Mouse (Mus musculus): ENCODE measurements at regions not wholly inside any gene's neighbourhood (a gene's known extent, or its start where the extent isn't known, plus 50 kb on each side); places are given as distances from the start of the nearest gene placed in this dataset.

DNA sequence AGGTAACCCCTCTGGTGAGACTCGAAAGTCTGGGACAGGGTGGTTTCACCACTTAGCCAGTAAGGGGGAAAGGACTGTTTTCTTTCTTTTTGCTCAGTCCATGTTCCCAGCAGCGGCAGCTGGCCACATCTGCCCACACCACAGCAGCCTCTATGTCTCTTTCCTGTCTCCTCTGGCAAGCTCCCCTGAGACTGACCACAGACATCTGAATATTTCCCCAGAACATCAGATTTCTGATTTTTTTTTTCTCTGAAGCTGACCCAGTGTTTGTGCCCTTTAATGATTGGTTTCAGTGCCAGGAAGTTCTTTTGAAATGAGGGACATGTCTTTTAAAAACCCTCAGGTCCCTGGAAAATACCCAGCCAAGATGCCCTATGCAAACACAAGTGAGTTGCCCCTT, 101.7 kb upstream of the Syt6 start:
- WGBS = 41% methylated on average over 2 of the region's 2 CpGs
- peak; percentile 93 for ATAC-seq (ENCODE audit: low read depth)
- H3K4me2 ChIP-seq (ENCODE audit: low read depth, low read length) = no peak overlapping the region

DNA sequence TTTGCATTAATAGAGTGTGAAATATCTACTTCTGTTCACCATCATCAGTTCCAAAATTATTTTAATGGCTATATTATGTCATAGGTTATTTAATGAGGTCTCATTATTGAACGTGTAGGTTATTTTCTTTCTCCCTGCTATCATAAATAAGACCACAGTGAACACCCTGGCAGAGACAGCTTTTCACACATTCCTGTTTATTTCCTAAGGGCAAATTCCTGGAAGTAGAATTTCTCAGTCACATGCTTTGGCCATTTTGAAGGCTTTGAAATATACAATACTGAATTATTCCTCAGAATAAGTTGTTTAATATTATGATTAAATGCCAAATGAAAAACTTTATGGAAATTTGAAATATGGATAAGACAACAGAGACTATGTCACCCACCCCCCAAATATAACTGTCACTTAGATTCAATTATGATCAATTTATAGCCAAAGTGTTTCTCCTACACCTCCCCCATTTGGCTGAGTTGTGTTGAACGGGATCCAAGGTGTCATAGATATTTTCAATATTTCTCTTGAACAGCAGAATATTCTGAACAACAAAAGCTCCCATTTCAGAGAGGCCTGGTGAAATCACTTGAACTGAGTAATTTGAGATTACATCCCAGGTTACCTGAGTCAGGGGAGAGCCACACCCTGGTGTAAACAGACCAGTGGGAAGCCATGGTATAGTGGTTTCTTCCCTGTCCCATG, 95.0 kb upstream of the Syt6 start:
- H3K27ac ChIP-seq (ENCODE audit: low read length) = peak overlapping the region; percentile 81

More for the DNA sequence above, 101.7 kb upstream of the Syt6 start:
- Histone ChIP-seq H3K4me1 (replicated peaks; ENCODE audit: control insufficient read depth, insufficient read depth, low read length) (peaks cover 5% of the 10 kb centered on the region; the same call in 1 of the 2 replicates), H3K9me3 (ENCODE audit: control insufficient read depth, low read length) (no peaks in the 10 kb centered on the region), H3K4me3 (ENCODE audit: low read length) (no peak overlapping the region), H3K36me3 (ENCODE audit: control insufficient read depth, insufficient read depth, low read length) (no peaks in the 10 kb centered on the region), H3K27ac (ENCODE audit: low read length) (peak overlapping the region; percentile 92), H3K27me3 (ENCODE audit: control insufficient read depth, insufficient read depth, low read depth, low read length) (no peaks in the 10 kb centered on the region), H3K9ac (ENCODE audit: low read length) (no peak overlapping the region)

DNA sequence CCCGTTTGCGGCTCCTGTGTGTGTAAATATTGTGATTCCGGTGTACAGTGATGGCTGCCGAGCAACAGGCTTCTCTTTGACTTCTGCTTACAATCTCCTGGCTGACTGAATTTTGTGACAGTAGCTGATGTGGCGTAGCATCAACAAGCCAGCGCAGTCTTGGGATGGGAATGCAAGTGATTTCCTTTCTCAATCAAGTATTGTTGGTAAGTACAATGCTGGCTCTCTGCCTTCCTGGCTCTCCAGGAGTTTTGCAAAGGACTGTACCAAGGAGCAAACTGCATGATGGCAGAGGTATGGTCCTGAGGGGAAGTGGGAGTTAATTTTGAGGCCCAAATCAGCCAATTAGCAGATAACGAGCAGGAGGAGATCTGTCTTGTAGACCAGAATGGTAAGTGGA, 94.4 kb upstream of the Syt6 start:
- Histone ChIP-seq H3K9me3 (ENCODE audit: control insufficient read depth, low read length) (no peaks in the 10 kb centered on the region), H3K27ac (ENCODE audit: low read length) (peak overlapping the region; percentile 81), H3K4me1 (replicated peaks; ENCODE audit: control insufficient read depth, insufficient read depth, low read length) (peaks cover 2% of the 10 kb centered on the region), H3K27me3 (ENCODE audit: control insufficient read depth, insufficient read depth, low read depth, low read length) (no peaks in the 10 kb centered on the region), H3K36me3 (ENCODE audit: control insufficient read depth, insufficient read depth, low read length) (no peaks in the 10 kb centered on the region), H3K4me2 (ENCODE audit: low read depth, low read length) (no peak overlapping the region), H3K4me3 (ENCODE audit: low read length) (no peak overlapping the region), H3K9ac (ENCODE audit: low read length) (no peak overlapping the region)
- 48% methylated on average over 7 of the region's 7 CpGs for WGBS
- ATAC-seq (ENCODE audit: low read depth) = 0 out of 2 replicates have a peak, but pooled peaks have one; percentile 11

More for the DNA sequence above, 95.0 kb upstream of the Syt6 start:
- Histone ChIP-seq H3K36me3 (ENCODE audit: control insufficient read depth, insufficient read depth, low read length) (no peaks in the 10 kb centered on the region), H3K9ac (ENCODE audit: low read length) (no peak overlapping the region), H3K27me3 (ENCODE audit: control insufficient read depth, insufficient read depth, low read depth, low read length) (no peaks in the 10 kb centered on the region), H3K4me1 (replicated peaks; ENCODE audit: control insufficient read depth, insufficient read depth, low read length) (peaks cover 2% of the 10 kb centered on the region), H3K9me3 (ENCODE audit: control insufficient read depth, low read length) (no peaks in the 10 kb centered on the region), H3K4me3 (ENCODE audit: low read length) (no peak overlapping the region), H3K4me2 (ENCODE audit: low read depth, low read length) (no peak overlapping the region)
- peak; percentile 67; the same call in 1 of the 2 replicates for ATAC-seq (ENCODE audit: low read depth)
- WGBS = 32% methylated on average over 2 of the region's 2 CpGs

DNA sequence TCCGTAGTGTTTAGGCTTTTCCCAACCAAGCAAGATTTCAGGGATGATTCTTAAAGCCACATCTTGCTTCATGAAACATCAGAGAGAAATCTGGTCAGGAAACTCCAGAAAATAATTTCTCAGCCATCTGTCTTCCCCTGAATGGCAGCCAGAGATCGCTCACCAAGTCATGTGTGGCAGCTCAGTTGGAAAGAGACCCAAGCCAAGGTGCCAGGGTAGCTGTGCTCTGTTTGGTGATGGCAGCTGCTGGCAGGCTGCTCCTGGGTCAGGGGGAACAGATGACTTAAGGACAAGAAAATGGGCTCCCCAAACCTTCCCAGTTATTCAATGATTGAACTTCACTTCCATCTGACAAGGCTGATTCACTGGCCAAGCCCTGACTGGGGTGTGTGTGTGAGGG, 91.7 kb upstream of the Syt6 start:
- H3K4me2 ChIP-seq (ENCODE audit: low read depth, low read length) = no peak overlapping the region
- no peak for ATAC-seq (ENCODE audit: low read depth)
- H3K4me1 ChIP-seq (replicated peaks; ENCODE audit: control insufficient read depth, insufficient read depth, low read length) = peaks cover 2% of the 10 kb centered on the region
- WGBS = 88% methylated on average over 2 of the region's 2 CpGs
- no peak overlapping the region for H3K27ac ChIP-seq (ENCODE audit: low read length)
- no peak overlapping the region for H3K4me3 ChIP-seq (ENCODE audit: low read length)
- no peak overlapping the region for H3K9ac ChIP-seq (ENCODE audit: low read length)
- no peaks in the 10 kb centered on the region for H3K27me3 ChIP-seq (ENCODE audit: control insufficient read depth, insufficient read depth, low read depth, low read length)
- no peaks in the 10 kb centered on the region for H3K36me3 ChIP-seq (ENCODE audit: control insufficient read depth, insufficient read depth, low read length)
- no peaks in the 10 kb centered on the region for H3K9me3 ChIP-seq (ENCODE audit: control insufficient read depth, low read length)

DNA sequence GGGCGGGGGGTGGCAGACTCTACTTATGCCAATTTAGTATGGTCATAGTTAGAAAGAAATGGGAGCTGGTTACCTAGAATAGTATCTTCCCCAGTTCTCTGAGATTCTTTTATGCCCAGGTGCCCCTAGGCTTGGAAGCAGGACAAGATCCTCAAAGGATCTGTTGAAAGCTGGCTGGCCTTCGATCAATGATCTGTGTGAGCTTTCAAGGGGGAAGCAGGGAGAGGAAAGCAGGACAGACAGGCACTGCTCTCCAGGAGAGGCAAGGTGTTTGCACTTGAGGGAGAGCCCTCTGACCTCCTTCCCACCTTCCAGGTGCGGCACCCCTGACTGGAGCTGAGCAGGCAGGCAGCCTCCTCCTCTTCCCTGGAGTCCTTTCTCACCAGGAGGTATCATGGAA, 91.3 kb upstream of the Syt6 start:
- Histone ChIP-seq H3K4me3 (ENCODE audit: low read length) (no peak overlapping the region), H3K9me3 (ENCODE audit: control insufficient read depth, low read length) (no peaks in the 10 kb centered on the region), H3K27ac (ENCODE audit: low read length) (no peak overlapping the region), H3K4me2 (ENCODE audit: low read depth, low read length) (no peak overlapping the region), H3K9ac (ENCODE audit: low read length) (no peak overlapping the region), H3K36me3 (ENCODE audit: control insufficient read depth, insufficient read depth, low read length) (no peaks in the 10 kb centered on the region), H3K4me1 (replicated peaks; ENCODE audit: control insufficient read depth, insufficient read depth, low read length) (peaks cover 2% of the 10 kb centered on the region), H3K27me3 (ENCODE audit: control insufficient read depth, insufficient read depth, low read depth, low read length) (no peaks in the 10 kb centered on the region)
- WGBS = 56% methylated on average over 3 of the region's 3 CpGs
- no peak for ATAC-seq (ENCODE audit: low read depth)

DNA sequence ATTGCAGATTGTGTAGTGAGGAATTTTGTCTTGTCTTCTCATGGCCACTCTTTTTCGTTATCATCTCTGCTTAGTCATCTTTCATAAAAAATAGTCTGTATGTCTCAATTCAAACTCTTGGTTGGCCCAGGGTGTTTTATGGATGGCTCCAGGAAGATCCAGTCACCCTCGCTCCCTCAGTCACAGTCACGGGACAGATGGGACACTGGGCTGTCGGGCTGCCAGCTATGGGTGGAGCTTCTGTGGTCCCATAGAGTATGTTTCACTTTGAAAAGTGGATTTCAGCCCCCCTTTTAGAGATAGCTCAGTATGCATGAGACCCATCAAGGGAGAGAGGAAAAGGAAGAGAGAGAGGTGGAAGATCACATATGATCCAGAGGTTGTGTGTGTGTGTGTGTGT, 85.2 kb upstream of the Syt6 start:
- H3K27ac ChIP-seq (ENCODE audit: low read length) = no peak overlapping the region
- H3K27me3 ChIP-seq (ENCODE audit: control insufficient read depth, insufficient read depth, low read depth, low read length) = no peaks in the 10 kb centered on the region
- no peaks in the 10 kb centered on the region for H3K9me3 ChIP-seq (ENCODE audit: control insufficient read depth, low read length)
- H3K9ac ChIP-seq (ENCODE audit: low read length) = no peak overlapping the region
- 53% methylated on average over 4 of the region's 4 CpGs for WGBS
- H3K4me2 ChIP-seq (ENCODE audit: low read depth, low read length) = no peak overlapping the region
- H3K4me1 ChIP-seq (replicated peaks; ENCODE audit: control insufficient read depth, insufficient read depth, low read length) = no peaks in the 10 kb centered on the region
- no peaks in the 10 kb centered on the region for H3K36me3 ChIP-seq (ENCODE audit: control insufficient read depth, insufficient read depth, low read length)
- H3K4me3 ChIP-seq (ENCODE audit: low read length) = no peak overlapping the region
- no peak for ATAC-seq (ENCODE audit: low read depth)

DNA sequence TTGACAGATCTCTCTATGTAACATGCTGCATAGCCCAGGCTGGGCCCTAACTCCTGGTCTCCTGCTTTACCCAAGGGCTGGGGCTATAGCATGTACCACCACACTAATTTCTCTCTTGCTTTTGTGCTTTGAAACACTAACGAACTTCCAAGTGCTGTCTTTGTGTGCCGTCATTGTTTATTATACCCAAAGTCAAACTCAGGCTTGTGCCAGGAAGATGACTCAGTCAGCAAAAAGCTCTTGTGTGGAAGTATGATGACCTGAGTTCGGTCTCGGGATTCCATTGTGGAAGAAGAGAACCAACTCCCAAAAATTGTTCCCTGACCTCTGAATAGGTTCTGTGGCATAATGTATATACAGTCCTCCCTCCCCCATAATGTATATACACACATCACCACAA, 84.1 kb upstream of the Syt6 start:
- no peaks in the 10 kb centered on the region for H3K36me3 ChIP-seq (ENCODE audit: control insufficient read depth, insufficient read depth, low read length)

DNA sequence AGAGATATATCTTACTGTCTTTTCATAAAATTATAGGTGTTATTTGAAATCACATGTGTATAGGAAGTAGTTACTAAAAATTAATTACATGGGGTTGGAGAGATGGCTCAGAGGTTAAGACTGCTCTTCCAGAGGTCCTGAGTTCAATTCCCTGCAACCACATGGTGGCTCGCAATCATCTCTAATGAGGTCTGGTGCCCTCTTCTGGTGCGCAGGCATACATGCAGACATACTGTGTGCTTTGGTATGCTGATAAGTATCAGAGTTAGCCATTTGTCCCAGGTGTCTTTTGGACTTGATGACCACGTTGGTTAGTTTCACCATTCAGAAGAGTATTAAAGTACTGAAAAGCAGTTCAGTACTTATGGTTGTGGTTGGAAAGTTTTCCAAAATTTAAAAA, 82.8 kb upstream of the Syt6 start:
- no peak overlapping the region for H3K4me3 ChIP-seq (ENCODE audit: low read length)
- no peak overlapping the region for H3K9ac ChIP-seq (ENCODE audit: low read length)
- H3K4me2 ChIP-seq (ENCODE audit: low read depth, low read length) = no peak overlapping the region
- H3K4me1 ChIP-seq (replicated peaks; ENCODE audit: control insufficient read depth, insufficient read depth, low read length) = no peaks in the 10 kb centered on the region
- H3K27me3 ChIP-seq (ENCODE audit: control insufficient read depth, insufficient read depth, low read depth, low read length) = no peaks in the 10 kb centered on the region
- ATAC-seq (ENCODE audit: low read depth) = no peak
- 82% methylated on average over 3 of the region's 3 CpGs for WGBS
- no peak overlapping the region for H3K27ac ChIP-seq (ENCODE audit: low read length)
- no peaks in the 10 kb centered on the region for H3K36me3 ChIP-seq (ENCODE audit: control insufficient read depth, insufficient read depth, low read length)
- no peaks in the 10 kb centered on the region for H3K9me3 ChIP-seq (ENCODE audit: control insufficient read depth, low read length)

More for the DNA sequence above, 84.1 kb upstream of the Syt6 start:
- Histone ChIP-seq H3K9ac (ENCODE audit: low read length) (no peak overlapping the region), H3K4me1 (replicated peaks; ENCODE audit: control insufficient read depth, insufficient read depth, low read length) (no peaks in the 10 kb centered on the region), H3K4me3 (ENCODE audit: low read length) (no peak overlapping the region), H3K4me2 (ENCODE audit: low read depth, low read length) (no peak overlapping the region), H3K27me3 (ENCODE audit: control insufficient read depth, insufficient read depth, low read depth, low read length) (no peaks in the 10 kb centered on the region), H3K9me3 (ENCODE audit: control insufficient read depth, low read length) (no peaks in the 10 kb centered on the region), H3K27ac (ENCODE audit: low read length) (no peak overlapping the region)
- ATAC-seq (ENCODE audit: low read depth) = no peak
- WGBS = 61% methylated on average over 4 of the region's 4 CpGs

DNA sequence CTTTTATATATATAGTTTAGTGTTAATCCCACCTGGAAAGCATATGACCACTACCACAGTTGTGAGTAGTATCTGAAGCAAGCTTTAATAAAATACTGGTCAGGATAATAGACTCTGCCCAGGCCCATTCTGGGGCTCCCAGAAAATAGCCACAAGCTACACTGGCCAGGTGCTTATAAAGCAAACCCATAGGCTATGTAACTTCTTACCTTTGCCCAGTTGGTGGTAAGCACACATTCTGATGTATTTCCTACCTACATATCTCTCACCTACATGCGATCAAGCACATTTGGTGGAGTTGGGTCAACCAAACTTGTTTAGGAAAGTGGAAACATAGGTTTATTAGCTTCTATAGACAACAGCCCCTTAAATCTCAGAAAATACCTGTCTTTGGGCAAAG, 81.4 kb upstream of the Syt6 start:
- H3K4me1 ChIP-seq (replicated peaks; ENCODE audit: control insufficient read depth, insufficient read depth, low read length) = no peaks in the 10 kb centered on the region
- H3K9ac ChIP-seq (ENCODE audit: low read length) = no peak overlapping the region
- H3K4me2 ChIP-seq (ENCODE audit: low read depth, low read length) = no peak overlapping the region
- H3K36me3 ChIP-seq (ENCODE audit: control insufficient read depth, insufficient read depth, low read length) = no peaks in the 10 kb centered on the region
- no peak overlapping the region for H3K27ac ChIP-seq (ENCODE audit: low read length)
- 97% methylated on average over 1 of the region's 1 CpGs for WGBS
- no peak overlapping the region for H3K4me3 ChIP-seq (ENCODE audit: low read length)
- ATAC-seq (ENCODE audit: low read depth) = no peak
- H3K27me3 ChIP-seq (ENCODE audit: control insufficient read depth, insufficient read depth, low read depth, low read length) = no peaks in the 10 kb centered on the region
- no peaks in the 10 kb centered on the region for H3K9me3 ChIP-seq (ENCODE audit: control insufficient read depth, low read length)

DNA sequence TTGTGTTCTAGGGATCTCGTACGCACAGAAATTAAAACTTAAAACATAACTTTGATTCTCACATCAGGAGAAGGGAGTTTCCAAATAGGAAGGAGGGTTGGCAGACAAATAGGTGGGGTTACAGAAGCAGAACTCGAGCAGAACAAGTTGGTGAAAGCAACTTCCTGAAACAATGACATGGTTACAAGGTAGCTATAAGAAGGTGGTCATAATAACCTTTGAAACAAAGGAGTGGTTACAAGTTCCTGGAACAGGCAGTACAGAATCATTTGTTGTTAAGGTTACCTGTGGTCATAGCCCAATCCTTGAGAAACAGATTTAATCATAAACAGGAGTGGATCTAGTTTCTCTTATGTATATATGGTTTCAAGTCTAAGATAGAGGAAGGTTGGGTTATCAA, 81.0 kb upstream of the Syt6 start:
- H3K9me3 ChIP-seq (ENCODE audit: control insufficient read depth, low read length) = no peaks in the 10 kb centered on the region
- no peak overlapping the region for H3K4me2 ChIP-seq (ENCODE audit: low read depth, low read length)
- no peak overlapping the region for H3K9ac ChIP-seq (ENCODE audit: low read length)
- no peak overlapping the region for H3K4me3 ChIP-seq (ENCODE audit: low read length)
- no peak overlapping the region for H3K27ac ChIP-seq (ENCODE audit: low read length)
- H3K4me1 ChIP-seq (replicated peaks; ENCODE audit: control insufficient read depth, insufficient read depth, low read length) = no peaks in the 10 kb centered on the region
- no peaks in the 10 kb centered on the region for H3K27me3 ChIP-seq (ENCODE audit: control insufficient read depth, insufficient read depth, low read depth, low read length)
- ATAC-seq (ENCODE audit: low read depth) = no peak
- WGBS = 75% methylated on average over 3 of the region's 3 CpGs
- H3K36me3 ChIP-seq (ENCODE audit: control insufficient read depth, insufficient read depth, low read length) = no peaks in the 10 kb centered on the region

All from lung, embryonic 16.5 days (tissue).